Mouse (Mus musculus) c-Kit-positive CD71-negative TER-119-negative erythroid progenitor cells, embryonic 14.5 days (primary cell): ENCODE results near the gene Nisch.
A peak's percentile ranks its signal among the peaks of the same experiment; 100 is the strongest.

Source experiments
- DNase-seq: peaks from one replicate; pipeline ENCODE4 v3.0.0-alpha.2; 2013; ENCODE audit warnings: low read depth

Nisch gene

DNA sequence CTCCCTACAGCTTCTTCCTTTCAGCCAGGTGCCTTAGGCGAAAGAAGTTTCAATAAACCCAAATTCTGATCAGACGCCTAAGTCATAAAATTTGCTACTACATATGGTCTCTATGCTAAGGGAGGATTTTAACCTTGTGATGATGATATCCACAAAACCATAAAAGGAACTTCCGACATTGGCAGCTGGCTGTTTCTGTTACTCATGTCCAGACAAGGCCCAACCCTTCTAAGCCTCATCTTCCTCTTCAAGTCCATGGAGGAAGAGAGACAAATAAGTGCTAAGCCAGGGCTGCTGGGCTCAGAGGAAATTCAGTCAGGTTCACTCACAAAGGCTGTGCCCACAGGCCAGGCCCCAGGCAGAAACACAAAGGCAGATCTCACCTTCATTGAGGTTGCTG, 27.4 kb downstream of the Nisch start:
- DNase-seq: no peak

DNA sequence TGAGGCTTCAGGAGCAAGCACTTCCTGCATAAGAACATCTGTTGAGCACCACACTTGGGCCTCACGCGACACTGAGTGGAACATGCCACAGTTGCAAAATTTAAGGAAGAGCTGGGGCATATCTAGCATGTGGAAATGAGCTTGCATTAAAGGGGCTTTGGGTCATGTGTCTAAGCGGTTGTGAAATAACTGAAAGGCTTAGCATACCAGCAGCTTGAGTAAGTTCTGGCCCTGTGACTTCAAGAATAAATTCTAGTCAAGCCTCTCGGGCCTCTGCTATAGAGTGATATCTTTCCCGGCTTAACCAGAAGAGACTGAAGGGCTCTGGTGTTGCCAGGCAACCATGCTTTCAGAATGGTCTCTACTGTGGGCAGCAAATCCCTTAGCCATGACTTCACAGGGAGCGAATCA, 28.0 kb downstream of the Nisch start:
- DNase-seq: no peak

DNA sequence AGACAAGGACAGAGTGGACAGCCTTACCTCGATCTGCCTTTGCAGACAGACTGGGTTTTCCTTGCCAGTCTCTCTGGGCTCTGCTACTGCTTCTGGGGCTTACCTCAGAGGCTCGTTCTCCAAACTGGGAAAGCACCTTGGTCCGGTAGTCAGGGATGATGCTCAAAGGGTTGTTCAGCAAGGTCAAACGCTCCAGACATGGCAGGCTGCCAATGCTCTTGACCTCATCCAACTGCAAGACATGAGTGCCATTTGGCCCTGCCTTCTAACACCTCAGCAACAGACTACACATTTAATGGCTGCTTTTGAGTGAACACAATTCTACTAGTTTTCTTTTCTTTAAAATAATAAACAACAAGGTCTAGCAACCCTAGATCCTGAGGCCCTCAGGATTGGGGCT, 30.1 kb downstream of the Nisch start:
- DNase-seq: no peak

DNA sequence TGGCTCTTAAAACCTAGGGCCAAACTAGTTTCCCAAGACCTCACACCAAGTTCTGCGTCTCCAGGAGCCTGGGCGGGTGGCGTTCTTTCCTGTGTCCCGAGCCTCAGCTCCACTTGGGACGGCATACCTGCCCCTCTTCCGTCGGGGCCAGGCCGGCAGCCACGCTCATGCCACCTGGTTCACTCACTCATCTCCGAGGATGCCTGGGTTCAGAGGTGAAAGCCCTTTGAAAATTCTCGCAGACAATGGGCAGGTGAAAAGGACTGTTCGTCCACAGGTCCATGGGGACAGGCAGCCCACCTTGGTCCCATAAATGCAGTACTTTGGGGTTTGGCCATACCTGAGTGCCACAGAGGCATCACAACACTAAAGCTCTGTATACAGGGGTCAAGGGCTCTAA, 32.6 kb downstream of the Nisch start:
- DNase-seq: no peak

DNA sequence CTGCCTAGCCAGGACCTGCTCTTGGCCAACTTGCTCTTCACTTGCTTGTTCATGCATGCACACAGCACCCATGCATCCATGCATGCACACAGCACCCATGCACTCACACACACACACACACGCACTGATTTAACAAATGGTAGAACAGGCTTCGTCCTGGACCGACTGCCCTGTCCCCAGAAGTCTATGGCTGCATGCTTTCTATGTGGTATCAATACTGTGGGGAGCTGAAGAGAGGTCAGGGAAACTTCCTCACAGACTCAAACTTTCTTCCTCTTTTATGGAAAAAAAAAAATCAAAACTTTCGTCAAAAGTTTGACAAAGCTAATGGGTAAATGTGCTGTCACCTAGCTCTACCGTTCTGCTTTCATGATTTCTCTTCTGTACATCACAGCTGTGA, 33.2 kb downstream of the Nisch start:
- no peak for DNase-seq

DNA sequence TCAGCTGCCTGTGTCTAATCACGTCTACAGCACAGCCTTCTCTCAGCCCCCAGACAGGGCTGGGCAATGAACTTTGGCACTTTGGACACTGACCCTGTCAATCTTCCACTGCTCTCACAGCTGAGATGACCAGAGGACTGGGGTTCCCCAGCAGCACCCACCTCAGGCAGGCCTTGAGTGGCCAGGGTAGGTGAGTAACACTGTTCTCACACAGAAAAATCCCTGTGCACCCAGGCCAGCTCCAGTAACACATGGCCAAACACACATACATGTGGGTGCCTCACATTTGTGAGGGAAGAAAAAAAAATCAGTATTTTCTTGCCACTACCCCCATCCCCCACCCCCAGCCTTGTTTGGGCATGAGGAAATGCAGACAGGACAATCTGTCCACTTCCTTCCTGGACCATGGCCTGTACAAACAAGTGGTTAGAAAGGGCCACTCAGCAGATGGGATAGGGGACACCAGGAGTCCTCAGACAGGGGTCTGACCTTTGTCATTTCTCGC, 33.9 kb downstream of the Nisch start:
- no peak for DNase-seq

DNA sequence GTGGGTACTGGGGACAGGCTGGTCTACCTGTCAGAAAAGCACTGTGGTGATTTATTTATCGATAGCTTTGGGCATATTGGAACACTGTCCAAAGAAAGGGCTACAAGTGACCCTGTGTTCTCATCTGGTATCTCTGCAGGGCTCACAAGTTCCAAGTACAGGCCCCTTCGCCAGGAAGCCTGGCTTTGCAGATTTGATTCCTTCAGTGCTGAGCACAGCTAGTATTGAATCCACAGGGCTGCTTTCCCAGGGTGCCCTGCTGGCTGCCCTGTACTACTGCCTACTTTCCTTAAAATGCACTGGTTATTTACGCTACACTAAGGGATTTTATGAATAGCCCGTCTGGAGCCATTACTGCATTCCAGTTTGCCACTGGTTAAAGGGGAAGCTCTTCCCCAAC, 35.2 kb downstream of the Nisch start:
- DNase-seq: no peak

DNA sequence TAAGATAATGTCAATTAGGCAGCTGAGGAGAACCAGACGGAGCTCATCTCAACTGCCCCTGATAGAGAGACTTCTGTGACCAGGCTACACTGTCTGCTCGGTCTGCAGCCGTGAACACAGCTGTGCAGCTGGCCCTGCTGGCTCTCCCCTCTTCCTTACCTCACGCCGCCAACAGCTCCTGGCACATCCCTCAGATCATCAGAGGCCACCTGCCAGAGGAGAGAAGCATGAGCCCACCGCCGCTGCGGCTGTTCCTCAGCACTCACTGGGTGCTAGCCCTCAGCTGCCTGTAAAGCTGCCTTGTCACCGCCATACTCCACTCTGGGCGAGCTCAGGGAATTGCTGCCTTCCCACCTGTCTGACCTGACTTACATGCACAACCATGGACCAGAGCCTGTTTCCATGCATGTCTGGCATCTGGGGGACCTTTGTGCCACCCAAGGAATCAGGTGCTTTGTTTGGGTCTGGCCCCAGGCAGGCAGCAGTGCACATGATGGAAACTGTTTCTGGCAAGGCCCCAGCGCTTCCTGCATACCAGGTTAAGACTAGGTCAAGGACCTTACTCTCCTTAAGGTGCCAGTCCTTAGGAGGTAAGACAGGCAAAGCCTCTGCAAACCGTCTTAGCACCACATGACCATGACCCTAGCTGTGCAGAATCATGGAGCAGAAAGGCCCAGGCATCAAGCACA, 36.9 kb downstream of the Nisch start:
- no peak for DNase-seq

DNA sequence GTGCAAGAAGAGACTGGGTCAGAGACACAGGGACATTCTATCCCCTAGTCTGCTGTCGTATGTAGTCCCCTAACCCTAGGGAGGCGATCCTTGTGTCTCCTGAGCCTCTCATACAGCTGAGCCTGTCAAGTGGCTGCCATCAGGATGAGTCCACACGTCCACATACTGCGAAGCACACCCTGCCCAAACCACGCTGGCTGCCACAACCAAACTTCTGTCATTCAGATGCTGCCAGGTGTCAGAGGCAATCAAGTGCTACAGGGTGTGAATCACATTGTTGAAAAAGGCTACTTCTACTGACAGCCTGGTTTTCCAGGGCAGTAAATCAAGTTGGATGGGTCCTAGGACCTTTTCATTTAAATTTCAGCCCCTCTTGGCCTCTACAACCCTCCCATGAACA, 39.0 kb downstream of the Nisch start:
- DNase-seq: no peak

DNA sequence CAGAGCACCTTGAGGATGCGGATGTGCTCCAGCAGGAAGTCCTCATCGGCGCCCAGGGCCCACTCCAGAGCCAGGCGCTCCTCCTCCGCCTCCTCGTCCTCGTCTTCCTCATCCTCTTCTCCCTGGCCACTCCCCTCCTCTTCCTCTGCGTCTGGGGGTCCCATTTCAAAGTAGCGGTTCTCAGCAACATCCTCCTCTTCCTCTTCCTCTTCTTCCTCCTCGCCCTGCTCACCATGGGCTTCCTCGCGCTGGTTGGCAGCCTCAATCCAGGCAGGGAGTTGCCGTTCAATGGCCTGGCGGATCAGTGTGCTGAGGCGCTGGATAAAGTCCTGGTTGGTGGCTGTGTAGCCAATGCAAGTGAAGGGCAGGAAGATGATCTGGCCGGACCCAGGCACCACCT, 39.5 kb downstream of the Nisch start:
- DNase-seq: no peak

DNA sequence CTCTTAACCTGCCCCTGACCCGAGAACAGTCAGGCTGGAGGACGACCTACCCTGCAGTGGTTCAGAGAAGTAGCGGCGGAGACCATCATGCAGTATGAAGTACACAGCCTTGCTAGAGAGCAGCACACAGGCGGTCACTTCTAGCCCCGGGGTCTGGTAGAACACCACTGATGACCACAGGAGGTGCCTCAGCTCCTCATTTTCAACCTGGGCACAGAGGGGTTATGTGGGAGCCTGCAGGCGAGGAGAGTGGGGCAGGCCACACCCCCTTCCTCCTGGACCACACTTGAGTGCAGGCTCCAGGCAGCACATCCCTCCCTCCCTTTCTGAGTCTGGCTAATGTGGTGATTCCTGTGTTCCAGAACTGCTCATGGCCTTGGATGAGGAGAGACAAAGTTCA, 43.2 kb downstream of the Nisch start:
- no peak for DNase-seq

DNA sequence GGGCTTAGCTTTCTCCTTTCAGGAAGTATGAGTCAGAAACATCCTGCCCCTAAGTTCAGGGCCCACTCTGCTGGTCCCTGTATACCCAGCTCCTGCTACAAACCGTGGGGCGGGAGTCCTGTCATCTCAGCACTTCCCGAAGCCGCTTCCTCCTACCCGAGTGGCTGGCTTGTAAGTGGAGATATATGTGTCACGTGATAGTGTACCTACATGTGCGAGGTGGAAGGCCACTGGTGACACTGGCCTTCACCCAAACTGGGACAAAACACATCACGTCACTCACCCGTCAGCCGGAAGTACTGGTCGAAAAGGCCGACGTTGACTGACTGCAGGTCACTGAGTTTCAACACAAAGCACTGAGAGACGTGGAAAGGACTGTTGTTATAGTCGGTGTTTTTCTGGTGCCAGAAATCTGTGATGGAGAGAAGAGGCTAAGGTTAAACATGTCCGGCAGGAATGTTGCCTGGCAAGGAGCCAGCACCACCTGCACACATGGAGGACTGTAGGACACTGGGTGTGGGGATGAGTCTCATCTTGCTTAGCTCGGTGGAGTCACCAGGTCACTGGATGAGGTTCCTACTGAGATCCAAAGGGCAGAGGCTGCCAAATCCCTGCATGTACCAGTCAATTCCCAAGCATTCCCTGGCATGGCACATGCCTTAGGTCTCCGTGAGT, 43.8 kb downstream of the Nisch start:
- no peak for DNase-seq

DNA sequence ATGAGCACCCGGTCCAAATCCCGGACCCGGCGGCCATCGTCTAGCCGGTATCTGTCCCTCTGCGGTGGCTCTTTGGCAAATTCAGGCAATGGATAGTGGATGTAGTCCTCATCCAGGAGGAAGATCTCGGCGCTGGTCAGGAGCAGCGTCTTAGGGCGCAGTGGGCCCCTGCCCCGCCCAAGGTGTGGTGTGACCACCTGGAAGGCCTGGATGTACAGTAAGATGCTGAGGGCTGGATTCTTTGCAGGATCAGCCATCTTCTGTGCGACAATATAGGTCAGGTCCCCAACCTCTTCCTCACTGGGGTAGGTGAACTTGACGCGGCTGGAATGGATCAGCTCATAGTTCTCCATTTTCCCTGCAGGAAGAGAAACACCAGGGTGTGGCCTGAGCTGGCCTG, 44.9 kb downstream of the Nisch start:
- no peak for DNase-seq

DNA sequence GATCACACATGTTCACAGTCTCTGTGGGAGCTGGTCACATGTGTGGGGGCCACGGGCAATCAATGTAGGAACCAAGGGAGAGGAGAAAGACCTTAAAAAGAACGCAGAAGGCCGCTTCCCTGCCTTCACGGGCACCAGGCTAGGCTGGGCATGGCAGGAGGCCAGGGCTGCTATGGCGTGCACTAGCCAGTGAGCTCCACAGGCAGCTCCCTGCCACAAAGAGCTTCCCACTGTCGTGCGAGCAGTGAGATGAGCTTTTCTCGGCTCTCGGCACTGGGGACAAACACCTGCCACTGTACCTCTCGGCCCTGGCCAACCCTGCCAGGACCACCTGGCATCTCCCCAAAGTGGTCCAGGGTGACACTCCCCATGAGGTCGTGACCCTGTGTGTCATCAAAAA, 45.4 kb downstream of the Nisch start:
- DNase-seq: no peak

DNA sequence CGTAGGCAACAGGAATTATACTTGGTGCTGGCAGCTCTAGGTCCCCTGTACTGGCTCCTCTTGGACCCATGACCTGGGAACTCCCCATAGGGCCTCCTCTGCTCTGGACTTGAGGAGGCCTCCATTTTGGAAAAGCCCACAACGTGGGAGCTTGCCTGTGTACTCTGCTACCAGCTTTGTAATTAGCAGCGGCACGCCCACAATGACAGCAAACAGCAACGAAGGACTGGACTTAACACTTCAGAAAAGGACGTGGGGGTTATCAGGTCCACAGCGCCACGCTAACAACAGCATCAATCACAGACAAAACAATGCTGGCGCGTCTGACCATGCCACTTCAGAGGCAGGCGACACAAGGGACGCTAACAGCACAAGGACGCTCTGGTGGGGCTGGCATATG, 45.8 kb downstream of the Nisch start:
- no peak for DNase-seq

DNA sequence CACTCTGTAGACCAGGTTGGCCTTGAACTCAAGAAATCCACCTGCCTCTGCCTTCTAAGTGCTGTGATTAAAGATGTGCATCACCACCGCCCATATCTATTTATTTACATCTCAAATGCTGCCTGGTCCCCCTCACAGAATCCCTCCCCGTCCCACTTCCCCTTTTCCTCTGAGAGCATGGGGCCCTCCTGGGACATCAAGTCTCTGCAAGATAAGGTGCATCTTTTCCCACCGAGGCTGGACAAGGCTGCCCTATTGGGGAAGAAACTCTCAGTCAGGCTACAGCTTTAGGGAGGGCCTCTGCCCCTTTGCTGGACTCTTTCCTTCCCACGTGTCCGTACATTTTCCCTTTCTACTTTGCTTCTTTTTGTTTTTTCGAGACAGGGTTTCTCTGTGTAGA, 47.2 kb downstream of the Nisch start:
- DNase-seq: peak; percentile 34

DNA sequence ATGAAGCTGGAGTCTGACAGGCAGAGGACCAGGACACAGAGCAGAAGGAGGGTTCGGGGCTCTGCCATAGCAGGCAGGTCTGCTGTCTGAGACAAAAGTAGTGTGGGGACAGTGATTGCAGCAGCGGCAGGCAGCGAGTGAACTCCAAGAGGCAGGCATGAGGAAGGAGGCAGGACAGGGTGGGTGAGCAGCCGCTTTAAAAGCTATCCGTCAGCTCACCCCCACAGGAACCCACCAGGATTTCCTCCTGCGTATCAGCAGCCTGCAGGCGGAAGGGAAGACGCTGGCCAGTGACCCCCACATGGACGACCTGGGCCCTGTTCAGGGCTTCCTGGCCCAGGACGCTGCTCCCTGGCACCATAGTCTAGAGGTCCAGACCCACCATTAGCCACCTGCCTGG, 48.3 kb downstream of the Nisch start, which contains the start of gene Stab1:
TSS of gene Stab1 (minus strand) at position 217 of the 400 bp plus-strand sequence.
- no peak for DNase-seq

DNA sequence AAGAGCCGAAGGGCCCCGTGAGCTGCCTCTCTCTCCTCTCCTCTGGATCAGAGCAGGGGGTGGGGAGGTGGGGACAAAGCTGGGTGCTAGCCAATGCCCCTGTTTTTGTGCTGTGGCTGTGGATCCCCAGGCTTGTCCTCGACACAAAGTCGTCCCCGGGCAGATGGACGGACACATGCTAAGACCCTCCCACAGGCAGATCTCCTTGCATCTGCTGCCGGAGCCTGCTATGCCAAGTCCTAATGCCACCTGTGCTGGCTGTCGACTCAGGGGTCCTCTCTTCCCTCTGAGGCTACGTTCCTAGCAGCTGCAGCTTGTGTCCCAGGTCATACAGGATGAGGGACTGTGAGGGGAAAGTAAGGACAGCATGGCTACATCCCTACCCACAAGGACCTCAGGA, 49.9 kb downstream of the Nisch start:
- DNase-seq: no peak

DNA sequence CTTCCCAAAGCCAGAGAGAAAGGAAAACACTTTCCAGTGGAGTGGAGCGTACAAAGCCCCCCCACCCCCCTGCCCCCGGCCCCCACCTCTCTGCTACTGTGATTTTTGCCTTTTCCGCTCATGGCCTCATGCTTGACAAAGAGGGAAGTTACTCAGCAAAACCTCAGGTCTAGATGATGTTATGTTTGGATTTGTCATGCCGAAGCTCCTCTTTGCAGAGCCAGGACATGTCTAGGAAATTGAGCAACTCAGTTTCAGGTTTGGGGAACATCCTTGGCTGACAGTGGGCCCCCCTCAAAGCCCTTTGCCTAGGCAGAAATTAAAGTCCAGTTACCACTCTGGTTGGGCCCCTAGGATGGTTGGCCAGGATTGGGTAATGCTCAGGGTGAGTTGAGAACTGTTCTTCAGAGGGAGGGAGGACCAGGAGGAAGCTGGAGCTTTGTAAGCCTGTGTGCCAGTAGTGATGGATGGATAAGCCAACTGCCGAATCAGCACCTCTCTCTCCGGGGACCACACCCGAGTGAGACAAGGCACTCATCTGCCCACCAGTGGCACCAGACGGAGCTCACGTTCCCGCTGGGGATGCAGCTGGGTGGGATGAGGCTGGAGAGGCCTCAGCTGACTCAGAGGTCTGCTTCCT, 50.6 kb downstream of the Nisch start:
- DNase-seq: peak; percentile 49

DNA sequence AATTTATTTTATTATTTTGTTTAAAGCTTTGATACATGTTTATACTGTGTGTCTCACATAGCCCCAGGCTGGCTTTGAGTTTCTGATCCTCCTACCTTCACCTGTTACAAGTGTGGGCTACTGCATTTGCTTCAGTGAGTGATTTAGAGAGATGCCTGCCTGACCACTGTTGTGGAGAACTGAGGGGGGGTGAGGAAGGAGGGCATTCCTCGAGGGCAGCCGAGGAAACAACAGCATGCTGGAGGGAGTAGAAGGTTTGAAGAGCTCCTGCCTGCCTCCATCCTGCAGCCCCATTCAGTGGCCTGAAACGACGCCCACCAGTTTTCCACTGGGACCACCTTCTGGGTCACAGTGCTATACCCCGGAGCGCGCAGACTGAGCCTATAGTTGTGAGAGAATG, 51.3 kb downstream of the Nisch start:
- no peak for DNase-seq

DNA sequence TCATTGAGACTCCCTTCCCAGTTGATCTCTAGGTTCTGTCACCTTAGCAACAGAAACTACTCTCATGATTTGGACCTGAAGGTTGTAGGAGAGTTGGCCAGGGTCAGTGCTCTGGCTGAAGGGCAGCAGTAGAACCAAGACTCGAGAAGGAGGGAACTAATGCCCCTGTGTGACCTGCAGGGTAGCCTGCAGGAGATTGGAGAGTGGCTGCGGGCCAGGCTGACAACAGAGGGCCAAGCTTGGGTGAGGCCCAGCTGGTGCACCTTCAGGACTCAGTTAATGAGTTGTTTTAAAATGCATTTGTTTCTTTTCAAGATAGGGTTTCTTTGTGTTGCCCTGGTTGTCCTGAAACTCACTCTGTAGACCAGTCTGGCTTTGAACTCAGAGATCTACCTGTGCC, 51.7 kb downstream of the Nisch start:
- DNase-seq: no peak

DNA sequence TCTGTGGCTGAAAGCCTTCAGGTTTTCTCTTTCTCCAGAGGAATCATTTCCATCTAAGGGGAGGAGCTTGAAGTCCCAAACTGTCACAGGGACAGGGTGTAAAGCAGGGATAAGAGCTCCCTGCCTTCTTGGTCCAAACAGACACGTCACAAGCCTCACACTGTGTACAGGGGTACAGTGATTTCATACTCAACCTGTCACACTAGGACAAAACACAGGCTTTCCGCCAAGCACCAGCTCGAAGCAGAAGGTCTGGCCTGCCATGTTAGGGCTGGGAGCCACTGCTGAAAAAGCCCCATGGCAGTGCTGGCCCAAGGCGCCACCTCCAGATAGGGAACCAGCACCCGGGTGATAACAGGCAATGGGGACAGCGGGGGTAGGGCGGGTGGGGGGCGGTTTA, 52.7 kb downstream of the Nisch start:
- no peak for DNase-seq

DNA sequence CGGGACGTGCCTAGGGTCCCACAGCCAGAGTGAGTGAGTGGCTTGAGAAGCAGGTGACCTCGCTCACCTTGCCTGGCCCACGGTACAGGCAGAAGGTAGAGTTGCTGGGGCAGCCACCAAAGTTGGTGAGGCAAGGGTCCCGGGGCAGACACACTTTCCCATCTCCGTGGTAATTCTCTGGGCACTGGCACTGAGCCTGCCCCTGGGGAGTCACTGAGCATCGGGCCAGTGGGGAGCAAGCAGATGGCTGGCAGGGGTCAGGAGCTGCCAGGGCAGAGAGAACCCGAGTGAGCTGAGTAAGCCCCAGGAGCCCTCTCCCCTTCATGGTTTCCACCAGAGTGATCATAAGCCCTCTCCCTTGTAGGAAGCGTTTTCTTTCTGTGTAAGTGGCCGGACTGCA, 55.1 kb downstream of the Nisch start:
- DNase-seq: no peak
